Mouse (Mus musculus) thymus, adult 2 months (tissue): ENCODE results near the gene Dab2ip.

ENCODE experiments used
- CTCF ChIP-seq: fragments of 200-500 bp; IDR thresholded peaks from 2 replicates; pipeline ENCODE4 v1.5.1; 2012; ENCODE audit warnings: mild to moderate bottlenecking, control low read depth, low read length, moderate library complexity, borderline replicate concordance; ENCODE audit not compliant: control insufficient read depth, poor library complexity, insufficient read depth; ENCODE audit errors: extremely low read depth
- POLR2A ChIP-seq: fragments of 200-500 bp; IDR thresholded peaks from 2 replicates; pipeline ENCODE4 v1.6.1; 2012; ENCODE audit warnings: mild to moderate bottlenecking, low read length, control low read depth, moderate library complexity; ENCODE audit not compliant: control insufficient read depth, poor library complexity, insufficient read depth; ENCODE audit errors: extremely low read depth

GRCm38 (mm10) chr2:35622261-35623103 lies 64.4 kb downstream of the Dab2ip start:
- TF ChIP-seq POLR2A = no peak
- TF ChIP-seq CTCF = no peak
